Mouse (Mus musculus) forebrain, embryonic 16.5 days (tissue): ENCODE measurements around the gene Tmem50a. TPM values are rescaled to one million over a fixed set of nuclear protein-coding genes. Genes with fewer than 3 reads are reported as not detected.

ENCODE experiments used
- ATAC-seq: fragments of 200-750 bp; cut with Nextera tagmentation; 2 replicates; pipeline ENCODE4 v1.8.0; 2017; ENCODE audit warnings: mild to moderate bottlenecking, moderate library complexity
- H3K27ac ChIP-seq: fragments of 300-500 bp; sonication (generic); 2 replicates; pipeline ENCODE4 v1.5.1; 2014; ENCODE audit warnings: low read length, control low read depth
- H3K27me3 ChIP-seq: fragments of 300-500 bp; sonication (generic); replicated peaks from 2 replicates; pipeline ENCODE4 v1.6.1; 2014; ENCODE audit warnings: low read length; ENCODE audit not compliant: control insufficient read depth, insufficient read depth
- H3K36me3 ChIP-seq: fragments of 300-500 bp; sonication (generic); 2 replicates; pipeline ENCODE4 v1.6.1; 2014; ENCODE audit not compliant: control insufficient read depth, insufficient read depth
- H3K4me1 ChIP-seq: fragments of 300-500 bp; sonication (generic); replicated peaks from 2 replicates; pipeline ENCODE4 v1.6.1; 2014; ENCODE audit warnings: low read length; ENCODE audit not compliant: control insufficient read depth, insufficient read depth
- H3K4me2 ChIP-seq: fragments of 300-500 bp; sonication (generic); 2 replicates; pipeline ENCODE4 v1.6.1; 2014; ENCODE audit warnings: mild to moderate bottlenecking, low read length, control low read depth
- H3K4me3 ChIP-seq: fragments of 300-500 bp; sonication (generic); replicated peaks from 2 replicates; pipeline ENCODE4 v1.5.1; 2014; ENCODE audit warnings: mild to moderate bottlenecking, low read length, control low read depth
- H3K9ac ChIP-seq: fragments of 300-500 bp; sonication (generic); replicated peaks from 2 replicates; pipeline ENCODE4 v1.6.1; 2014; ENCODE audit warnings: low read depth, low read length, control low read depth
- H3K9me3 ChIP-seq: fragments of 300-500 bp; sonication (generic); 2 replicates; pipeline ENCODE4 v1.6.1; 2016; ENCODE audit warnings: low read length; ENCODE audit not compliant: control insufficient read depth
- WGBS: fragments of 180-500 bp; shearing (Covaris S2); extraction: QIAGEN DNeasy Blood & Tissue Kit; methylation state at CpG from one replicate; pipeline ENCODE4 v1.1.7; 2014; 5-methylcytosine and 5-hydroxymethylcytosine counted together
- polyA plus RNA-seq: library from polyadenylated mRNA; unstranded; fragments of >200 nt; fragmentation: Nextera tagmentation; extraction: Ambion mirVana; gene quantifications from 2 replicates; pipeline ENCODE4 v1.2.1, GENCODE M21; 2015

The Tmem50a gene
- polyA plus RNA-seq, 1 experiment from 2014 or later, result 205 TPM

- 73% methylated on average over 6 of the region's 6 CpGs for WGBS
- Histone ChIP-seq H3K27ac (no peak overlapping the region), H3K4me2 (no peak overlapping the region), H3K9ac (no peak overlapping the region), H3K36me3 (peaks cover 8% of the 10 kb centered on the region), H3K4me1 (no peaks in the 10 kb centered on the region), H3K9me3 (no peaks in the 10 kb centered on the region), H3K4me3 (no peak overlapping the region), H3K27me3 (no peaks in the 10 kb centered on the region)
- no peak for ATAC-seq
Measured at GRCm38 (mm10) chr4:134892096-134892495, 22.7 kb downstream of the Tmem50a start.

- WGBS, result 94% methylated on average over 4 of the region's 4 CpGs
- H3K27me3 ChIP-seq, result no peaks in the 10 kb centered on the region
- H3K4me3 ChIP-seq, result no peak overlapping the region
- no peak for ATAC-seq
- H3K9ac ChIP-seq, result no peak overlapping the region
- peaks cover 5% of the 10 kb centered on the region for H3K4me1 ChIP-seq
- H3K27ac ChIP-seq, result no peak overlapping the region
- no peaks in the 10 kb centered on the region for H3K36me3 ChIP-seq
- no peaks in the 10 kb centered on the region for H3K9me3 ChIP-seq
- H3K4me2 ChIP-seq, result no peak overlapping the region
Measured at GRCm38 (mm10) chr4:134884364-134884763, 30.5 kb downstream of the Tmem50a start.

- H3K9me3 ChIP-seq, result no peaks in the 10 kb centered on the region
- H3K36me3 ChIP-seq, result no peaks in the 10 kb centered on the region
- H3K27ac ChIP-seq, result no peak overlapping the region
- H3K27me3 ChIP-seq, result no peaks in the 10 kb centered on the region
- peaks cover 5% of the 10 kb centered on the region for H3K4me1 ChIP-seq
- H3K9ac ChIP-seq, result no peak overlapping the region
- H3K4me3 ChIP-seq, result no peak overlapping the region
- 84% methylated on average over 10 of the region's 10 CpGs for WGBS
- ATAC-seq, result no peak
- no peak overlapping the region for H3K4me2 ChIP-seq
Measured at GRCm38 (mm10) chr4:134883808-134884207, 31.0 kb downstream of the Tmem50a start.

- ATAC-seq, result no peak
- no peaks in the 10 kb centered on the region for H3K9me3 ChIP-seq
- H3K27me3 ChIP-seq, result no peaks in the 10 kb centered on the region
- no peaks in the 10 kb centered on the region for H3K36me3 ChIP-seq
- H3K4me3 ChIP-seq, result no peak overlapping the region
- no peak overlapping the region for H3K4me2 ChIP-seq
- WGBS, result 30% methylated on average over 7 of the region's 7 CpGs
- H3K27ac ChIP-seq, result no peak overlapping the region
- no peak overlapping the region for H3K9ac ChIP-seq
- H3K4me1 ChIP-seq, result peaks cover 5% of the 10 kb centered on the region
Measured at GRCm38 (mm10) chr4:134883266-134883665, 31.6 kb downstream of the Tmem50a start.

DNA sequence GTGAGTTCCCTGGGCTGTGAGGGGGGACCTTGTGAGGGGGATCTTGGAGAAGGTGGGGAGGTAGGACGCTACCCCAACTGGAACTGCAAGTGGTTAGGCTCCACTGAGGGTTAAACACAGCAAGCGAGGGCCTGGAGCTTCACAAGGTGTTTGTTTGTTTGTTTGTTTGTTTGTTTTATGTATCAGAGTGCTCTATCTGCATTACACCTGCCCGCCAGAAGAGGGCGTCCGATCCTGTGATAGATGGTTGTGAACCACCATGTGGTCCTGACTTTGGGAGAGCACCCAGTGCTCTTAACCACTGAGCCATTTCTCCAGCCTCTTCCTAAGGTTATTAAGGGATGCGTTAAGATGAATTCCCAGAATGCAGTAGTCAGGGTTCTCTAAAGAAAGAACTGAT, 34.8 kb downstream of the Tmem50a start:
- Histone ChIP-seq H3K4me2 (peak overlapping the region; percentile 55), H3K4me3 (no peak overlapping the region), H3K27ac (no peak overlapping the region), H3K9me3 (no peaks in the 10 kb centered on the region), H3K4me1 (peaks cover 5% of the 10 kb centered on the region), H3K27me3 (no peaks in the 10 kb centered on the region), H3K36me3 (no peaks in the 10 kb centered on the region), H3K9ac (no peak overlapping the region)
- ATAC-seq, result no peak
- WGBS, result 34% methylated on average over 6 of the region's 6 CpGs

DNA sequence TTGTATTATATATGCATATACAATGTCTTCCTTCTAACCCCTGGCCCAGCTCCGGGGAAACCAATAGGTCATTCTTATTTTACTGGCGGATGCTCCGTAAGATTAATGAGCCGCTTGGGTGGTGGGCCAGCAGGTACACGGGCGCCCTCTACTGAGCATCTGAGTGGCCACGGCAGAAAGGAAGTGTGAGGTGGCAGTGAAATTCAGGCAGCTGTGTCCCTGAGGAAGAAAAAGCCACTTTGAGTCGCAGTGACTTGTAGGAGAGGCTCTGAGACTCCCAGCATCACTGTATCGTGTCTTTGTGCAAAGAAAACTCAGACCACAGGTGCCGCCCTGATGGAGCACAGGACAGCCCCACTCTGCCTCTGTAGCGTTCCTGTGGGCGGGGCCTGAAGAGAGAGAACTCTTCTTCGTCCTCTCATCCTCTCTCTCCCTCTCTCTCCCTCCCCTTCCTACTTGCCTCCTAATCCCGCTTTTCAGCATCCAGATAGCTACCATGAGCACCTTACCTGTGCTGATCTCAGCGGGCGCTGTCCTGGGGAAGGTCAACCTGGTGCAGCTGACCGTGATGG, 35.3 kb downstream of the Tmem50a start:
- Histone ChIP-seq H3K9me3 (no peaks in the 10 kb centered on the region), H3K36me3 (no peaks in the 10 kb centered on the region), H3K9ac (0 out of 2 replicates have a peak overlapping the region, but pooled peaks have one; percentile 28), H3K27me3 (no peaks in the 10 kb centered on the region), H3K4me3 (peak overlapping the region; percentile 25), H3K4me1 (peaks cover 5% of the 10 kb centered on the region), H3K27ac (no peak overlapping the region), H3K4me2 (peak overlapping the region; percentile 55)
- 2% methylated on average over 17 of the region's 17 CpGs for WGBS
- peak; percentile 40; the same call in 1 of the 2 replicates for ATAC-seq

GRCm38 (mm10) chr4:134876171-134876570, 38.7 kb downstream of the Tmem50a start:
- Histone ChIP-seq H3K27me3 (no peaks in the 10 kb centered on the region), H3K9ac (no peak overlapping the region), H3K4me3 (no peak overlapping the region), H3K27ac (no peak overlapping the region), H3K4me2 (no peak overlapping the region), H3K4me1 (peaks cover 5% of the 10 kb centered on the region), H3K9me3 (no peaks in the 10 kb centered on the region), H3K36me3 (no peaks in the 10 kb centered on the region)
- WGBS, result 88% methylated on average over 9 of the region's 9 CpGs
- ATAC-seq, result no peak

DNA sequence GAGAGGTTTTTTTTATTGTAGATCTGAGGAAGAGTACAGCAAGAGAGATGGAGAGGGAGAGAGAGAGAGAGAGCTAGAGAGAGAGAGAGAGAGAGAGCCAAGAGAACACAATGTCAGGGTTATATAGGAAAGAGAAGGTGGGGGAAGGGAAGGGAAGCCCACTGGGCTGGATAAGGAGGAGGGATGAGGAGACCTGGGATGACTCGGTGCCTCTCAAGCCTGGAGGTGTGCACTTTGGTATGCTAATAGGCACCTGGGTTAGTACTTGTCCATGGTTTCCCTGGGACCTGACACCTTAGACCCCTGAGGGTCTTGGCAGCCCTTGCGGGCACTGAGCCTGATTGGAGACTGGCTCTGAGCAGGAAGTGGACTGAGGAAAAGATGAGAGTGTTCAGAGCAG, 42.9 kb downstream of the Tmem50a start:
- H3K4me2 ChIP-seq, result no peak overlapping the region
- no peak overlapping the region for H3K9ac ChIP-seq
- H3K9me3 ChIP-seq, result no peaks in the 10 kb centered on the region
- no peaks in the 10 kb centered on the region for H3K36me3 ChIP-seq
- peaks cover 23% of the 10 kb centered on the region for H3K27me3 ChIP-seq
- no peak for ATAC-seq
- no peaks in the 10 kb centered on the region for H3K4me1 ChIP-seq
- H3K27ac ChIP-seq, result no peak overlapping the region
- 53% methylated on average over 2 of the region's 2 CpGs for WGBS
- no peak overlapping the region for H3K4me3 ChIP-seq

DNA sequence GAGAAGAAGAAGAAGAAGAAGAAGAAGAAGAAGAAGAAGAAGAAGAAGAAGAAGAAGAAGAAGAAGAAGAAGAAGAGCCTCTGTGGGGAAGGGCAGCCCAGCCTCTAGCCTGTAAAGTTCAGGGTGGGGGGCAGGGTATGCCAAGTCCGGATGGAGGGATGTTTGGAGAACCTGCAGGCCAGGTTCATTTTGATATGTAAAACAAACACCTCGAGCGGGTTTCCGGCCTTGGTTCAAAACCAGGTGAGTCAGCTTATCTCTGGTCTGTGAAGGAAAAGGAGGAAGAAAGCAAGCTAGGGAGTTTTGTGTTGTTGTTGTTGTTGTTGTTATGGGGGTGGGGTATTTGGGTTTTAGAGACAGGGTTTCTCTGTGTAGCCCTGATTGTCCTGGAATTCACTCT, 43.3 kb downstream of the Tmem50a start:
- Histone ChIP-seq H3K4me2 (no peak overlapping the region), H3K27me3 (peaks cover 23% of the 10 kb centered on the region), H3K9me3 (no peaks in the 10 kb centered on the region), H3K4me1 (no peaks in the 10 kb centered on the region), H3K4me3 (no peak overlapping the region), H3K9ac (no peak overlapping the region), H3K27ac (no peak overlapping the region), H3K36me3 (no peaks in the 10 kb centered on the region)
- ATAC-seq, result no peak
- WGBS, result 60% methylated on average over 4 of the region's 4 CpGs

GRCm38 (mm10) chr4:134869815-134870375, 44.9 kb downstream of the Tmem50a start:
- Histone ChIP-seq H3K4me2 (no peak overlapping the region), H3K36me3 (no peaks in the 10 kb centered on the region), H3K27me3 (peaks cover 23% of the 10 kb centered on the region), H3K27ac (no peak overlapping the region), H3K4me1 (no peaks in the 10 kb centered on the region), H3K9me3 (no peaks in the 10 kb centered on the region), H3K4me3 (no peak overlapping the region), H3K9ac (no peak overlapping the region)
- no peak for ATAC-seq
- 53% methylated on average over 7 of the region's 7 CpGs for WGBS
